Mouse (Mus musculus) CD4-positive, CD25-positive, alpha-beta regulatory T cell, adult 4 months (primary cell): ENCODE data around the gene Ankrd6. TPM values are rescaled to one million over a fixed set of nuclear protein-coding genes. Genes with fewer than 3 reads are reported as not detected.

ENCODE experiments used
- ATAC-seq: one replicate; pipeline ENCODE4 v1.8.0; 2017
- polyA plus RNA-seq, 2 experiments: library from polyadenylated mRNA; unstranded; fragments of 100-300 nt; shearing (Covaris generic); gene quantifications; one replicate each; pipeline ENCODE4 v1.2.1; 2017

The Ankrd6 gene
- polyA plus RNA-seq, 2 experiments from 2014 or later = 2.2 TPM

GRCm38 (mm10) chr4:32948696-32949095, 1.9 kb downstream of the Ankrd6 start:
- ATAC-seq = no peak

- no peak for ATAC-seq
These were observed 3.0 kb downstream of the Ankrd6 start for GRCm38 (mm10) chr4:32947631-32948030.

GRCm38 (mm10) chr4:32940984-32941383, 9.7 kb downstream of the Ankrd6 start:
- ATAC-seq = no peak

- no peak for ATAC-seq
These were observed 10.7 kb downstream of the Ankrd6 start for GRCm38 (mm10) chr4:32939964-32940363.

GRCm38 (mm10) chr4:32939521-32939920, 11.1 kb downstream of the Ankrd6 start:
- no peak for ATAC-seq

GRCm38 (mm10) chr4:32936762-32937341, 13.8 kb downstream of the Ankrd6 start:
- no peak for ATAC-seq

- peak; percentile 75 for ATAC-seq
These were observed 18.6 kb downstream of the Ankrd6 start for GRCm38 (mm10) chr4:32932056-32932455.

GRCm38 (mm10) chr4:32929750-32930149, 20.9 kb downstream of the Ankrd6 start:
- ATAC-seq = no peak

- ATAC-seq = peak; percentile 84
These were observed 21.8 kb downstream of the Ankrd6 start for GRCm38 (mm10) chr4:32928692-32929448.

- no peak for ATAC-seq
These were observed 26.7 kb downstream of the Ankrd6 start for GRCm38 (mm10) chr4:32923891-32924294.

GRCm38 (mm10) chr4:32923436-32923835, 27.2 kb downstream of the Ankrd6 start:
- no peak for ATAC-seq

- no peak for ATAC-seq
These were observed 27.8 kb downstream of the Ankrd6 start for GRCm38 (mm10) chr4:32922871-32923270.

GRCm38 (mm10) chr4:32920863-32921262, 29.8 kb downstream of the Ankrd6 start:
- ATAC-seq = no peak

GRCm38 (mm10) chr4:32918571-32918970, 32.1 kb downstream of the Ankrd6 start:
- no peak for ATAC-seq

GRCm38 (mm10) chr4:32916689-32917385, 33.8 kb downstream of the Ankrd6 start:
- ATAC-seq = no peak

- ATAC-seq = no peak
These were observed 34.7 kb downstream of the Ankrd6 start for GRCm38 (mm10) chr4:32915928-32916327.

GRCm38 (mm10) chr4:32909996-32910395, 40.6 kb downstream of the Ankrd6 start:
- no peak for ATAC-seq

- ATAC-seq = peak; percentile 70
These were observed 41.2 kb downstream of the Ankrd6 start for GRCm38 (mm10) chr4:32909241-32909979.

- ATAC-seq = no peak
These were observed 43.0 kb downstream of the Ankrd6 start for GRCm38 (mm10) chr4:32907631-32908030.

GRCm38 (mm10) chr4:32906627-32907026, 44.0 kb downstream of the Ankrd6 start:
- peak; percentile 87 for ATAC-seq

- ATAC-seq = no peak
These were observed 44.7 kb downstream of the Ankrd6 start for GRCm38 (mm10) chr4:32905913-32906312.

- no peak for ATAC-seq
These were observed 45.3 kb downstream of the Ankrd6 start for GRCm38 (mm10) chr4:32905381-32905780.

- no peak for ATAC-seq
These were observed 46.8 kb downstream of the Ankrd6 start for GRCm38 (mm10) chr4:32903826-32904225.
